Mouse (Mus musculus) adrenal gland, postnatal 36 days (tissue): Measurements from ENCODE around the gene Hoxa11. TPM values are rescaled to one million over a fixed set of nuclear protein-coding genes. Genes with fewer than 3 reads are reported as not detected.

Experiments used
- DNase-seq, 2 experiments: peaks; one replicate each; pipeline ENCODE4 v3.0.0; 2021; ENCODE audit warnings: mixed read lengths in 1 of 2
- total RNA-seq, 2 experiments: library from RNA; stranded (reverse); gene quantifications; 2 replicates each; pipeline ENCODE4 v1.2.3; 2021

Gene Hoxa11
- total RNA-seq, 2 experiments from 2014 or later: not detected

GRCm38 (mm10) chr6:52232984-52233545, 12.5 kb downstream of the Hoxa11 start:
- DNase-seq: no peak

GRCm38 (mm10) chr6:52232568-52232965, 13.0 kb downstream of the Hoxa11 start:
- DNase-seq: no peak

GRCm38 (mm10) chr6:52231885-52232567, 13.6 kb downstream of the Hoxa11 start:
- no peak for DNase-seq

- no peak for DNase-seq
These were observed 15.0 kb downstream of the Hoxa11 start, which contains the start of gene Hoxa9 for GRCm38 (mm10) chr6:52230516-52231165. Gene Hoxa9, minus strand, starts transcription at chr6:52231089.

GRCm38 (mm10) chr6:52229558-52230416, 15.8 kb downstream of the Hoxa11 start:
- no peak for DNase-seq

GRCm38 (mm10) chr6:52228475-52229465, 16.8 kb downstream of the Hoxa11 start:
- DNase-seq: no peak

- DNase-seq: no peak
These were observed 18.0 kb downstream of the Hoxa11 start for GRCm38 (mm10) chr6:52227470-52228222.

- peak in 1 of 2 experiments; percentile 51 for DNase-seq
These were observed 18.9 kb downstream of the Hoxa11 start for GRCm38 (mm10) chr6:52226569-52227257.

- peak in 1 of 2 experiments; percentile 64 for DNase-seq
These were observed 19.7 kb downstream of the Hoxa11 start for GRCm38 (mm10) chr6:52225612-52226568.

GRCm38 (mm10) chr6:52224895-52225611, 20.6 kb downstream of the Hoxa11 start:
- no peak for DNase-seq

- DNase-seq: no peak
These were observed 21.5 kb downstream of the Hoxa11 start for GRCm38 (mm10) chr6:52223939-52224760.

GRCm38 (mm10) chr6:52222729-52223128, 22.9 kb downstream of the Hoxa11 start:
- no peak for DNase-seq

GRCm38 (mm10) chr6:52221993-52222685, 23.5 kb downstream of the Hoxa11 start:
- DNase-seq: no peak

GRCm38 (mm10) chr6:52221337-52221992, 24.1 kb downstream of the Hoxa11 start, which contains the start of gene Hoxa7:
Gene Hoxa7, minus strand, starts transcription at chr6:52221854.
- peak; percentile 88 to 92 for DNase-seq

- DNase-seq: no peak
These were observed 24.7 kb downstream of the Hoxa11 start for GRCm38 (mm10) chr6:52220865-52221310.
